Mouse (Mus musculus): ENCODE measurements around the gene Cib2.

DNA sequence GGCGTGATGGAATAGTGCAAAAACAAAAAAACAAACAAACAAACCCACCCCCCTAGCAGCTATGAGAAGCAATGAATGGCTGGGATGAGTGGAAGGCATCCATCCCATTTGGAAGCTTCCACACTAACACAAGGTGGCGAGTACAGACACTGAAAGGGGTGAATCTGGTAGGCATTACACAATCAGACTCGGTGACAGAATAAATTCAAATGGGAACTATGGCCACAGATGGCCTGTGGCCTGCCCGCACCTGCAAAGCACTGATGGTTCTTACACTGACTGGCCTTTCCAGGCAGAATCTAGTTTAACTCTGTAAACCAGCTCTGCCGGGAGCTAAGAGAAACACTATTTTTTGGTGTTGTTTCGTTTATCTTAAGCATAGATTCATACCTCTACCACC lies 60.7 kb downstream of the Cib2 start:
- TF ChIP-seq CTCF (conservative IDR thresholded peaks at IDR 0.05; ENCODE audit: low read length) (no peak), NANOG (IDR thresholded peaks at IDR 0.05; ENCODE audit: borderline replicate concordance, low read length) (no peak), POU5F1 (IDR thresholded peaks at IDR 0.05; ENCODE audit: borderline replicate concordance, low read length) (no peak)
